Comparison of ENCODE assay signal across 8 mouse cellular contexts in the genomic region with DNA sequence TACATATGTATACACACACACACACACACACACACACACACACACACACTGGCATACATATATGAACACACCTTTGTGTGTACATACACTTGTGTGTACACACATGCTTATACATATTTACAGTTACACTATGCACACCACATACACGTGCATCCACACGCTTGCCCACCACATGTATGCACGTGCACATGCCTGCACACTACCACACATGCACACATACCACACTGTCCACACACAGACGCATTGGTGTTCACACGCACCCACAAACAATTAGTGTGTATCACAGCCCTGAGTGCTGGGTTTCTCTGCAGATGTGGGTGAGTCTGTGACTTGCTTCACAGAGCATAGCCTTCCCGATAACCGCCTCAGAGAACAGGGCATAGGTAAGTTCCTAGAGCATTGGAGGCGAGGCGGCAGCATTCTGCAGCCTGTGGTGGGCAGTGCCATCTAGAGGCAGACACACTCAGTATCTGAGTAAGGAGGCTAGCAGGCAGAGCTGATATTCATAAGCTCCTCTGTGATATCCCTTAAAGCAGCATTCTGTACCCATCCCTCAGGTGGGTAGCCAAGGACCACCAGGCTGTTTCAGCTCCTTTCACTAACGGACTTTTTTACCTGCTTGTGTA. TPM values are rescaled to one million over a fixed set of nuclear protein-coding genes. Genes with fewer than 3 reads are reported as not detected.
A peak's percentile ranks its signal among the peaks of the same experiment; 100 is the strongest.
DNase-seq lines count a peak whose midpoint lies in the region; ATAC-seq and TF ChIP-seq lines count a peak whose summit lies in the region.

No protein-coding gene starts in this region.

- no peak for TF ChIP-seq POLR2A in CH12.LX (IDR thresholded peaks at IDR 0.05; ENCODE audit: low read depth, low read length)
- TF ChIP-seq POLR2A in cerebellum, adult 2 months (IDR thresholded peaks at IDR 0.05; ENCODE audit: borderline replicate concordance, insufficient read depth, low read length) = no peak

- no peak overlapping the region for H3K4me2 ChIP-seq in kidney, embryonic 16.5 days (replicated peaks; ENCODE audit: low read depth, low read length)
- H3K4me2 ChIP-seq in CH12.LX (ENCODE audit: insufficient read depth, low read depth, poor library complexity, severe bottlenecking) = no peak overlapping the region
- no peak overlapping the region for H3K4me2 ChIP-seq in hindbrain, embryonic 15.5 days
- H3K4me2 ChIP-seq in neural tube, embryonic 15.5 days = no peak overlapping the region
- H3K4me2 ChIP-seq in heart, embryonic 12.5 days = no peak overlapping the region

- H3K27me3 ChIP-seq in kidney, embryonic 16.5 days (ENCODE audit: insufficient read depth, low read length) = no peaks in the 10 kb centered on the region
- H3K27me3 ChIP-seq in CH12.LX (replicated peaks) = peaks cover 18% of the 10 kb centered on the region
- no peaks in the 10 kb centered on the region for H3K27me3 ChIP-seq in cerebellum, adult 2 months (ENCODE audit: control insufficient read depth, insufficient read depth, low read length)
- H3K27me3 ChIP-seq in hindbrain, embryonic 15.5 days = no peaks in the 10 kb centered on the region
- no peaks in the 10 kb centered on the region for H3K27me3 ChIP-seq in neural tube, embryonic 15.5 days (replicated peaks)
- peaks cover 27% of the 10 kb centered on the region for H3K27me3 ChIP-seq in heart, embryonic 12.5 days (replicated peaks)

- TF ChIP-seq RAD21 in CH12.LX (IDR thresholded peaks at IDR 0.05; ENCODE audit: low read depth, low read length) = peak; percentile 83

- no peak overlapping the region for H3K27ac ChIP-seq in kidney, embryonic 16.5 days (ENCODE audit: low read length)
- H3K27ac ChIP-seq in CH12.LX (ENCODE audit: insufficient read depth, low read depth) = no peak overlapping the region
- no peak overlapping the region for H3K27ac ChIP-seq in cerebellum, adult 2 months (ENCODE audit: insufficient read depth, low read length)
- H3K27ac ChIP-seq in hindbrain, embryonic 15.5 days (replicated peaks) = no peak overlapping the region
- no peak overlapping the region for H3K27ac ChIP-seq in neural tube, embryonic 15.5 days (replicated peaks)
- H3K27ac ChIP-seq in heart, embryonic 12.5 days (ENCODE audit: poor library complexity, severe bottlenecking) = no peak overlapping the region

- no peak for ATAC-seq in kidney, embryonic 16.5 days (ENCODE audit: low FRiP score, low TSS enrichment)
- ATAC-seq in hindbrain, embryonic 15.5 days (ENCODE audit: low FRiP score, low read depth) = peak; percentile 81
- ATAC-seq in neural tube, embryonic 15.5 days (ENCODE audit: low FRiP score) = peak; percentile 81; the same call in 1 of the 2 replicates
- no peak for ATAC-seq in heart, embryonic 12.5 days (ENCODE audit: insufficient number of reproducible peaks, low FRiP score)

- peak; percentile 15 for DNase-seq in kidney, adult 18-20 months
- DNase-seq in CH12.LX (ENCODE audit: extremely low read depth) = peak; percentile 38
- peak; percentile 63 to 67 for DNase-seq in cerebellum, adult 2 months
- DNase-seq in thymus, postnatal 25 days = no peak

- no peaks in the 10 kb centered on the region for H3K4me1 ChIP-seq in kidney, embryonic 16.5 days (ENCODE audit: insufficient read depth, low read length)
- peaks cover 0 to 3% of the 10 kb centered on the region in 2 experiments; a peak in 1 of 4 replicates for H3K4me1 ChIP-seq in CH12.LX (ENCODE audit: control insufficient read depth in 1 of 2, insufficient read depth in 2 of 2)
- H3K4me1 ChIP-seq in cerebellum, adult 2 months (ENCODE audit: control insufficient read depth, insufficient read depth, low read length) = peaks cover 15% of the 10 kb centered on the region
- no peaks in the 10 kb centered on the region for H3K4me1 ChIP-seq in hindbrain, embryonic 15.5 days (replicated peaks)
- peaks cover 2% of the 10 kb centered on the region; the same call in 1 of the 2 replicates for H3K4me1 ChIP-seq in neural tube, embryonic 15.5 days
- H3K4me1 ChIP-seq in heart, embryonic 12.5 days (replicated peaks) = no peaks in the 10 kb centered on the region

- H3K36me3 ChIP-seq in kidney, embryonic 16.5 days (ENCODE audit: insufficient read depth, low read length) = no peaks in the 10 kb centered on the region
- no peaks in the 10 kb centered on the region for H3K36me3 ChIP-seq in CH12.LX (replicated peaks in 1 of 2; ENCODE audit: control insufficient read depth in 1 of 2, insufficient read depth in 1 of 2, low read length in 1 of 2)
- no peaks in the 10 kb centered on the region for H3K36me3 ChIP-seq in hindbrain, embryonic 15.5 days
- no peaks in the 10 kb centered on the region for H3K36me3 ChIP-seq in neural tube, embryonic 15.5 days
- no peaks in the 10 kb centered on the region for H3K36me3 ChIP-seq in heart, embryonic 12.5 days

- H3K9me3 ChIP-seq in kidney, embryonic 16.5 days (ENCODE audit: low read length) = no peaks in the 10 kb centered on the region
- H3K9me3 ChIP-seq in CH12.LX (replicated peaks; ENCODE audit: low read length) = no peaks in the 10 kb centered on the region
- no peaks in the 10 kb centered on the region for H3K9me3 ChIP-seq in hindbrain, embryonic 15.5 days
- no peaks in the 10 kb centered on the region for H3K9me3 ChIP-seq in neural tube, embryonic 15.5 days (replicated peaks)
- no peaks in the 10 kb centered on the region for H3K9me3 ChIP-seq in heart, embryonic 12.5 days (replicated peaks)

- no peak for TF ChIP-seq EP300 in CH12.LX (IDR thresholded peaks at IDR 0.05; ENCODE audit: low read length)

- peak; percentile 24 to 90; a peak in 2 of 4 replicates for TF ChIP-seq CTCF in CH12.LX (conservative IDR thresholded peaks at IDR 0.05 in 1 of 2, IDR thresholded peaks at IDR 0.05 in 1 of 2; ENCODE audit: low read depth in 2 of 2, low read length in 2 of 2)
- TF ChIP-seq CTCF in cerebellum, adult 2 months (IDR thresholded peaks at IDR 0.05; ENCODE audit: borderline replicate concordance, insufficient read depth, low read depth, low read length) = peak; percentile 96

- dilution Hi-C loops in CH12.LX (cut with MboI; ENCODE audit: extremely low pct_ligation_motif_present, extremely low pct_unique_long_range_greater_than_20kb, low sequenced_read_pairs) = no loop called here

- H3K4me3 ChIP-seq in kidney, embryonic 16.5 days (ENCODE audit: low read length) = no peak overlapping the region
- H3K4me3 ChIP-seq in CH12.LX (replicated peaks in 1 of 3; ENCODE audit: low read depth in 2 of 3, low read length in 2 of 3, poor library complexity in 1 of 3) = no peak overlapping the region
- no peak overlapping the region for H3K4me3 ChIP-seq in cerebellum, adult 2 months (replicated peaks; ENCODE audit: insufficient read depth, low read depth, low read length)
- no peak overlapping the region for H3K4me3 ChIP-seq in hindbrain, embryonic 15.5 days
- H3K4me3 ChIP-seq in neural tube, embryonic 15.5 days (replicated peaks) = no peak overlapping the region
- H3K4me3 ChIP-seq in heart, embryonic 12.5 days = no peak overlapping the region

- no peak overlapping the region for H3K9ac ChIP-seq in kidney, embryonic 16.5 days (replicated peaks; ENCODE audit: low read length)
- H3K9ac ChIP-seq in CH12.LX (ENCODE audit: insufficient read depth, low read depth) = no peak overlapping the region
- no peak overlapping the region for H3K9ac ChIP-seq in hindbrain, embryonic 15.5 days
- no peak overlapping the region for H3K9ac ChIP-seq in neural tube, embryonic 15.5 days (replicated peaks)
- no peak overlapping the region for H3K9ac ChIP-seq in heart, embryonic 12.5 days

- in situ Hi-C loops in CH12.LX (cut with MboI; ENCODE audit: low pct_ligation_motif_present, low pct_unique_long_range_greater_than_20kb, low sequenced_read_pairs) = loop anchor here (10.0 to 25.0 kb wide), 2 partner anchors 262 to 390 kb away; no protein-coding TSS in a partner anchor

- WGBS in kidney, embryonic 16.5 days = 68% methylated on average over 10 of the region's 10 CpGs
- 61% methylated on average over 10 of the region's 10 CpGs for WGBS in cerebellum, adult 2 months
- 72% methylated on average over 10 of the region's 10 CpGs for WGBS in hindbrain, embryonic 15.5 days
- WGBS in neural tube, embryonic 15.5 days = 72% methylated on average over 10 of the region's 10 CpGs
- 63% methylated on average over 10 of the region's 10 CpGs for WGBS in heart, embryonic 12.5 days

- no peaks in the 10 kb centered on the region for H3K79me2 ChIP-seq in CH12.LX (replicated peaks; ENCODE audit: control insufficient read depth, extremely low read depth, insufficient read depth, poor library complexity, severe bottlenecking)

TF ChIP-seq in CH12.LX, 34 proteins besides CTCF, POLR2A, EP300 and RAD21 (continues in another document):
- TF ChIP-seq JUN (IDR thresholded peaks at IDR 0.05; ENCODE audit: insufficient read depth, low read depth, low read length) (no peak), HCFC1 (IDR thresholded peaks at IDR 0.05; ENCODE audit: low read depth, low read length) (no peak), CHD2 (IDR thresholded peaks at IDR 0.05; ENCODE audit: low read length) (no peak), ZMIZ1 (IDR thresholded peaks at IDR 0.05; ENCODE audit: low read depth, low read length) (no peak), USF2 (conservative IDR thresholded peaks at IDR 0.05; ENCODE audit: low read depth, low read length) (no peak), ETS1 (conservative IDR thresholded peaks at IDR 0.05; ENCODE audit: low read depth, low read length) (no peak), ZC3H11A (IDR thresholded peaks at IDR 0.05; ENCODE audit: low read depth, low read length) (peak; percentile 47), SMC3 (IDR thresholded peaks at IDR 0.05; ENCODE audit: low read depth, low read length) (peak; percentile 82)

RNA-seq across cellular contexts. Expression of a gene that starts 17.2 kb away (rescaled TPM):
- polyA plus RNA-seq in kidney, embryonic 16.5 days (2015; fragmentation: Nextera tagmentation; extraction: Ambion mirVana) = 0.12 and 0.22 TPM in 2 replicates
- 2.7 and 4.0 TPM in 2 replicates for total RNA-seq in CH12.LX (2012; rRNA removed)
- total RNA-seq in CH12.LX (2014; rRNA removed) = 2.0 and 2.3 TPM in 2 replicates
- polyA plus RNA-seq in CH12.LX (2012; ENCODE audit: insufficient read length, low read depth) = 4.6 and 5.0 TPM in 2 replicates
- polyA plus RNA-seq in cerebellum, adult 2 months (2012; rRNA removed) = 139 and 160 TPM in 2 replicates
- polyA plus RNA-seq in hindbrain, embryonic 15.5 days (2015; fragmentation: Nextera tagmentation; extraction: Ambion mirVana) = 14.6 and 18.1 TPM in 2 replicates
- polyA plus RNA-seq in neural tube, embryonic 15.5 days (2015; fragmentation: Nextera tagmentation; extraction: Ambion mirVana) = 12.5 and 15.5 TPM in 2 replicates
- 0.06 TPM in 1 of 2 replicates, not detected in the other for polyA plus RNA-seq in heart, embryonic 12.5 days (2016; fragmentation: Nextera tagmentation; extraction: Ambion mirVana)

RNA-seq across cellular contexts. Expression of a gene that starts 43.3 kb away (rescaled TPM):
- 0.46 and 1.0 TPM in 2 replicates for polyA plus RNA-seq in kidney, embryonic 16.5 days (2015; fragmentation: Nextera tagmentation; extraction: Ambion mirVana)
- total RNA-seq in CH12.LX (2012; rRNA removed) (not detected in 2 replicates), CH12.LX (2014; rRNA removed) (not detected in 2 replicates)
- polyA plus RNA-seq in CH12.LX (2012; ENCODE audit: insufficient read length, low read depth) = not detected in 2 replicates
- polyA plus RNA-seq in cerebellum, adult 2 months (2012; rRNA removed) = 19.9 and 21.5 TPM in 2 replicates
- polyA plus RNA-seq in hindbrain, embryonic 15.5 days (2015; fragmentation: Nextera tagmentation; extraction: Ambion mirVana) = 26.2 and 26.5 TPM in 2 replicates
- 31.1 and 34.1 TPM in 2 replicates for polyA plus RNA-seq in neural tube, embryonic 15.5 days (2015; fragmentation: Nextera tagmentation; extraction: Ambion mirVana)
- 0.05 and 0.18 TPM in 2 replicates for polyA plus RNA-seq in heart, embryonic 12.5 days (2016; fragmentation: Nextera tagmentation; extraction: Ambion mirVana)

Comparison
In these comparisons a context has a peak if more than half of its experiments do, and no peak if none do; other contexts are left out.
1. ATAC-seq: peak in hindbrain, embryonic 15.5 days (single experiment) and neural tube, embryonic 15.5 days (single experiment); none in kidney, embryonic 16.5 days (single experiment) and heart, embryonic 12.5 days (single experiment).
2. RNA of a gene that starts 43.3 kb away (polyA plus RNA-seq): 31.1 to 34.1 TPM in neural tube, embryonic 15.5 days, 26.2 to 26.5 TPM in hindbrain, embryonic 15.5 days and 19.9 to 21.5 TPM in cerebellum, adult 2 months; 0.46 to 1.0 TPM in kidney, embryonic 16.5 days, 0.05 to 0.18 TPM in heart, embryonic 12.5 days and not detected in CH12.LX; every median in the first group is over 10 times any median in the second.